Mouse (Mus musculus) testis, adult 2 months (tissue): Measurements from ENCODE around the gene Pola2.

Experiments used
- CTCF ChIP-seq: fragments of 200-500 bp; IDR thresholded peaks from 2 replicates; pipeline ENCODE4 v1.5.1; 2012; ENCODE audit warnings: low read depth, mild to moderate bottlenecking, inconsistent platforms, low read length, moderate library complexity; ENCODE audit not compliant: control insufficient read depth, insufficient read depth, insufficient replicate concordance
- POLR2A ChIP-seq: fragments of 200-500 bp; IDR thresholded peaks from 2 replicates; pipeline ENCODE4 v1.6.1; 2012; ENCODE audit warnings: low read depth, mild to moderate bottlenecking, inconsistent platforms, low read length, moderate library complexity; ENCODE audit not compliant: control insufficient read depth

GRCm38 (mm10) chr19:5922963-5923362, 41.0 kb downstream of the Pola2 start:
- no peak for TF ChIP-seq POLR2A
- TF ChIP-seq CTCF = no peak
